Mouse (Mus musculus) right cerebral cortex, postnatal 36 days (tissue): ENCODE data around the gene Gsta4.
"Not testable (repeated sequence)": the region's sequence is repeated elsewhere in the genome, so short reads cannot be mapped to it uniquely, and the experiment has no call there.

Experiments
- DNase-seq, 2 experiments: peaks; one replicate each; pipeline ENCODE4 v3.0.0; 2022; ENCODE audit warnings: low spot score in 2 of 2, mixed read lengths in 1 of 2

Gsta4 gene

GRCm38 (mm10) chr9:78182474-78182873 lies at the start of gene Gsta4:
Gene Gsta4, plus strand, starts transcription at chr9:78182774.
- not testable (repeated sequence) for DNase-seq

- DNase-seq: no peak
Observed at GRCm38 (mm10) chr9:78135658-78136057, 46.9 kb upstream of the Gsta4 start.

DNA sequence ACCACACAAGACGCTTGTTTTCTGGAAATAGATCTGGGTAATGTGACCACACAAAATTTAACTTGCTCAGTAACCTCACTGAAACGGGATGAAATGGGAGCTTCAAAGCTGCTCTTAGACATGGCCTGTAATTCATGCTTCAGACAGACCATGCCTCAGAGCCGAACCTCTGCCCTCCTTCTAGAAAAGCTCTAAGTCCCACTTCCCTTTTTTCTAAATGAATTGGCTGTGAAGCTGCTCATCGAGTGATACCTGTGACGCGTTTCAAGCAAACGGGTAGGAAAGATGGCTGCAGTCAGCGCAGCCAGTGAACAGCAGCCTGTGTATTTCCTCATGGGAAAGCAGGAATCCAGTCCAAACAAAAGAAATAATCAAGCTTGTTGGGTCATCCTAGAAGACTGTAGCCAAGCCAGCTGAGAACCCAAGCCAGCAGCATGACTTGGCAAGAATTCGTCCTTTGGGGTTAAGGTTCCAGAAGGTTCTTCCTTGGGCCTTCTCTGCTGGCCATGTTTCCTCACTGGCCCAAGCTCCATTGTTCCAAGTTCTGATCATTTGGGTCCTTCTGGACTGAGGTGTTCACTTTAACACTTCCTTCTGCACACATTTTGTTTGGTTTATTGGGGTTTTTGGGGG lies 44.4 kb upstream of the Gsta4 start:
- no peak for DNase-seq

GRCm38 (mm10) chr9:78139463-78139862 lies 43.1 kb upstream of the Gsta4 start:
- no peak for DNase-seq

DNA sequence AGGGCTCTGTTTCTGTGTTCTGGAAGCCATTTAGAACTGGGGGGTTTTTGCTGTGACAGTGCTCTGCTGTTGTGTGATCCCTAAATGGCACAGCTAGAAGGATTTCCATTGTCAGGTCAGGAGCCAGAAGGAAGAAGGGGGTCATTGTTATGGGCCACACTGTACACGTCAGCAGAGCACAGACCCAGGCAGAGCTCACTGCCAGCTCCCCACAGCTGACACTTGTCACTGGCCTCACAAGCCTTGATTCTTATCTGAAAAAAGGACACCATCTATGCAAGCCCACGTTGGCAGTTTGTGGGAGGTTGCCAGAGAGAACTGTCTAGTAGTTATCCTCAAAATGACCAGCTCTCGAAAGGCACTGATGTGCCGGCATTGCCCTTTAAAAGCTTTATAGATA lies 36.5 kb upstream of the Gsta4 start:
- peak in 1 of 2 experiments; percentile 32 for DNase-seq

- DNase-seq: peak in 1 of 2 experiments; percentile 38
Observed at GRCm38 (mm10) chr9:78146627-78147026, 35.9 kb upstream of the Gsta4 start.

DNA sequence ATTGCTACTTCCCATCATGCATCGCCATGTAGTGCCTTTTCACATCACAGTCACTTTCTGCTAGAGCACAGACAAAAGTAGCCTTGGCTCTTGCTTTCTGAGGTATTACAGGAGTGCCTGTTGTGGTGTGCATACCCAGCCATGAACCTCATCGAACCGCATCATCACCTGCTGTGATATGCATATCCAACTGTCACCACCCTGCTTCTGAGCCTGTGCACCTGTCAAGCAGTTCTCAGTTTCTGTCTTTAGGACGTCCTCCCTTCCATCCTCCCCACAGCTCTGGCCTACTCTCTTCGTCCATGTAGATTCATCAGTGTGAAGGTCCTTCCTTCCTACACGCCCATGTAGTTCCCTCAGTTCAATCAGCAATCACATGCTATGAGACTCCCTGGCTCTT lies 34.4 kb upstream of the Gsta4 start:
- DNase-seq: no peak

- not testable (repeated sequence) for DNase-seq
Observed at GRCm38 (mm10) chr9:78149770-78150169, 32.8 kb upstream of the Gsta4 start.

DNA sequence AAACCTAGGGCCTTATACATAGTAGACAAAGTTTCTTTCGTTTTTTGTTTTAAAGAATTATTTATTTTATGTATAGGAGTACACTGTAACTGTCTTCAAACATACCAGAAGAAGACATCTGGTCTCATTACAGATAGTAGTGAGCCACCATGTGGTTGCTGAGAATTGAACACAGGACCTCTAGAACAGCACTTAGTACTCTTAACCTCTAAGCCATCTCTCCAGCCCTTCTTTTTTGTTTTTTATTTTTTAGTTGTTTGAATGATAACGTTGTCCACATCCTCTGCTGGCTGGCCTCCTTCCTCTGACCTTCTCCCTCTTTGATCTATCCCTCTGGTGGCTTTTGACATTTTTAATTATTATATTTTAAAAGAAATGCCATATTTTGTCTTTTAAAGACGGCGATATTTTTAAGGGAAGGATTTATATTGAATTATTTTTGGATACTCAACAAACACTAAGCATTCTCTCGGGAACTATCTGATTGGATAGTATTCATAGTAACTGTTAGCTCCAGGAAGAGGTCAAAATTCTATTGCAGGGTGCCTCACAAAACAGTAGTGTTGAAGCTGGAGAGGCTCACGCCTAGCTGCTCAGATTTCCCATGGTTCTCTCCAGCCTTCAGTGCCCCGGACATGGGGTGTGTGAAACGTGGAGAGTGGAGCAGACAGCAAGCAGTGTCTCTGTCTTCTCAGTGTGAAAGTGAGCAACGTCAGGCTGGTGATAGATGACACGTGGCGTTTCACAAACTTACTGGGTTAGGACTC lies 28.2 kb upstream of the Gsta4 start:
- DNase-seq: no peak

DNA sequence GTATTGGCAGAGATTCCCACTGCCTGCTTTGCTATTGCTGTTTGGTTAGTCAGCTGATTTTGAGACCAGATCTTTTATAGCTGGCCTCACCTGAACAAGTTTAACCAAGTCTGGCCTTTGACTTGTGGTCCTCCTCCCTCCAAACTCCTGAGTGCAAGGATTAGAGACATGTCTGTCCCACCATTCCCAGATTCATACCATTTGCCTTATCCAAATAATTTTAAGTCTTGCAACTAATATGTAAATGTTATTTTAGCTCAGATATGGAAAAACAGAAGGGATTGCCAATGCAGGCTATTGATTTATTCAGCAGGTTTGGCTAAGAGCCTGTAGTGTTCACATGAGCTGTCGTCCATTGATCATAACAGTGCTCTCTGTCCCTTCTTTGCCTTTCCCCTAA lies 25.4 kb upstream of the Gsta4 start:
- no peak for DNase-seq

DNA sequence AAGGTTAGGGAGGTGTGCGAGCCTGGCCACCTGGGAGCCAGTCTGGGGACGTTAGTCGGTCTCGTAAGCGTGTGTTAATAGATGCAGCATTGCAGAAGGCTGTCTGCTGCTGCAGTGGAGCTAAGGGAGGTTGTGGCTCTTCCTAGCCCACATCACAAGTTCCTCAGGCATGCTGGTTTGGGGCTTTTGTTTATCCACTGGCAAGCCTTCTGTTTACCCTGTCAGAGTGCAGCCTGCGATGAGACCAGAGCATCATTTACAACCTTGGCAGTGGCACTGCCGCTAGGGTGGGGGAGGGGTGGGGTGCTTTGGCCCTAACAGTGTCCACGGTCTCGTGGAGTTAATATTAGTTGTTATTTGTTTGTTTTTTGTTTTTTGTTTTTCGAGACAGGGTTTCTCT lies 19.3 kb upstream of the Gsta4 start:
- DNase-seq: no peak

DNA sequence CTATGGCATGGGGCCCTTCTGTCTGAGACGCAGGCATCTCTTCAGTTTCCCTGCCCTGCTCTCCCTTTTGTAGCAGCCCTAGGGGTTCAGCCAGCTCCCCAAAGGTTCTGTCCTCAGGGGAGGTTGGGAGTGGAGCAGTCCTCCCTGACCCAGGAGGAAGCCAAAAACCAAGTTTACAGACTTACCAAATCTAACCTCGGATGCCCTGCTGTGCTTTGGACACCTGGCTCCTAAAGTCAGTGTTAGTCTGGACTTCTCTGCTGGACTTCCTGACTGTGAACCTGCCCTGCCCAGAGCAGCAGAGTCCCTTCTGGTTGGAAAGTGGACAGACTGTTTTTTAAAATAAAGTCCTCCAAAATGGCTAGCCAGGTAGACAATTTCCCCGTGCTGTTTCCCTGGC lies 17.8 kb upstream of the Gsta4 start:
- no peak for DNase-seq

- DNase-seq: no peak
Observed at GRCm38 (mm10) chr9:78165454-78165853, 17.1 kb upstream of the Gsta4 start.

DNA sequence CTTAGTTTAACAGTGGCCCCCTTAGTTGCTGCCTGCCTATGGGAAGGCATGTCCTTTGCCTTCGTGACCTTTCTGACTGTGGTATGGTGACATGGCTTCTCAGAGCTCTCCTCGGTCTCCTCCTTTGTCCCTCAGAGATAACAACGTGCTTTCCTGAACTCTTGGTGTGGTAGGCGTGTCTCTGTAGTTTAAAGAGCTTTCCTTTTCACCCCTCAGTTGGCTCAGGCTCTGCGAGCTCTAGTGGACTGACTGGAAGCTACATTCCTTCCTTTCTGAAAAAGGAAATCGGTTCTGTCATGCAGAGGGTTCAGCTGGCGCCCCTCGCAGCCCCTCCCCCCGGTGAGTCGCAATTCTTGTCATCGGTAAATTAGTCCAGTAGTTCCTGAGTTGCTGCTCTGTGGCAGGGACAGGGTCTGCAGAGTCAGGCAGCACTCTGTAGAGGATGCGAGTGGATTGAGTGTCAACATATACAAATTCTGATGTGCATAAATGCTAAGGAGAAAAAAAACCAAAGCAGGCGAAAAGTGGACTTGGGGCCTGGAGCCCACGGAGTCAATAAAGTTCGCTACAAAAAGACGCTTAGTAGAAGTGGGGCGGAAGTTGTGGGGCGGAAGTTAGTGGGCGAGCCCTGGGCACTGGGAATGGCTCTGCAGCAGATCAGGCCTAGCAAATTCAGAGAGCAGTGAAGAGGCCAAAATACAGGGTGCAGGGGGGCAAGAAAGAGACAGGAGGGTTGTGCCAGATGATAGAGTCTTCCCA lies 15.7 kb upstream of the Gsta4 start:
- DNase-seq: no peak

- DNase-seq: no peak
Observed at GRCm38 (mm10) chr9:78167453-78167969, 15.1 kb upstream of the Gsta4 start.

GRCm38 (mm10) chr9:78168864-78169263 lies 13.7 kb upstream of the Gsta4 start:
- DNase-seq: no peak

GRCm38 (mm10) chr9:78174016-78174415 lies 8.6 kb upstream of the Gsta4 start:
- no peak for DNase-seq

DNA sequence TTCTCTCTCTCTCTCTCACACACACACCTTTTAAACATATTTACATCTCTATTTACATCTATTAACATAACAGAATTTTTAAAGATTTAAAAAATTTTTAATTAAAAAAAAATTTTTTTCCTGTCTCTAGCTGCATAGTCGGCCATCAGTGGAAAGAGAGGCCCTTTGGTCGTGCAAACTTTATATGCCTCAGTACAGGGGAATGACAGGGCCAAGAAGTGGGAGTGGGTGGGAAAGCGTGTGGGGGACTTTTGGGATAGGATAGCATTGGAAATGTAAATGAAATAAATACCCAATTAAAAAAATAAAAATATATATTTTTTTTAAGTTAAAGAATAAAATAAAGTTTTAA lies 7.7 kb upstream of the Gsta4 start:
- not testable (repeated sequence) for DNase-seq

- peak; percentile 94 to 98 for DNase-seq
Observed at GRCm38 (mm10) chr9:78175277-78176200, 7.0 kb upstream of the Gsta4 start.

DNA sequence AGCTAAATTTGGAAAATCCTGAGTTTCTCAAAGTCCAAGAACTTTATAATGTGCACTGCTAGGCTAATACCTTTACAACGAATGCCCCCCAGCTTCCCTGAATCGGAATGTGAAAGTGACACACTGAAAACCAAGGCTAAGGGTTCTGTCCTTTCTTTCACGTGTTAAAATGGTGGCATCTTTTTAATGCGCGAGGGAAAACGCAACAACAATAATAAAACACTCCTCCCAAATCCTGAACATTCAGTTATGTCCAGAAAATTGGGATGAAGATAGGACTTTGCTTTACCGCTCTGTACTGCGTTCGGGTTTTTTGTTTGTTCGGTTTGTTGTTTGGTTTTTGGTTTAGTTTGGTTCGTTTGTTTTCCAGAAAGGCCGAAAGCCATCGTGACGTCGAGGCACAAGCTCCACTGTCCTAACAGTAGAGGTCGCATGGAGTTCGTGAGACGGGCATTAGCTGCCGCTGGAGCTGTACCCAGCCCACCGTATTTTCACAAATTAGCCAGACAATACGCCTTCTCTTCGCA lies 6.3 kb upstream of the Gsta4 start:
- DNase-seq: peak; percentile 29 to 39

GRCm38 (mm10) chr9:78176831-78177230 lies 5.7 kb upstream of the Gsta4 start:
- peak in 1 of 2 experiments; percentile 24 for DNase-seq
